Mouse (Mus musculus) myocyte (in vitro differentiated cells): ENCODE measurements around the gene Rptor. TPM values are rescaled to one million over a fixed set of nuclear protein-coding genes. Genes with fewer than 3 reads are reported as not detected.

Source experiments
- H3K27me3 ChIP-seq: one replicate; pipeline ENCODE4 v1.6.1; 2011; ENCODE audit not compliant: control insufficient read depth, insufficient read depth, insufficient read length
- H3K36me3 ChIP-seq: one replicate; pipeline ENCODE4 v1.6.1; 2011; ENCODE audit not compliant: control insufficient read depth, insufficient read depth
- H3K4me2 ChIP-seq: one replicate; pipeline ENCODE4 v1.6.1; 2011; ENCODE audit warnings: low read depth, control low read depth
- H3K4me3 ChIP-seq: one replicate; pipeline ENCODE4 v1.5.1; 2011; ENCODE audit warnings: mild to moderate bottlenecking, control low read depth, moderate library complexity
- H3K79me2 ChIP-seq: one replicate; pipeline ENCODE4 v1.6.1; 2011; ENCODE audit not compliant: control insufficient read depth, insufficient read depth
- H3ac ChIP-seq: one replicate; pipeline ENCODE4 v1.6.1; 2011; ENCODE audit not compliant: control insufficient read depth, insufficient read length
- CEBPB ChIP-seq: IDR thresholded peaks from 2 replicates; pipeline ENCODE4 v1.6.1; 2011; ENCODE audit warnings: mild to moderate bottlenecking, moderate library complexity; ENCODE audit not compliant: poor library complexity, insufficient read depth, severe bottlenecking
- E2F4 ChIP-seq: IDR thresholded peaks from one replicate; pipeline ENCODE4 v1.6.1; 2011; ENCODE audit warnings: mild to moderate bottlenecking, control low read depth, moderate library complexity; ENCODE audit not compliant: insufficient read depth
- MAX ChIP-seq: IDR thresholded peaks from one replicate; pipeline ENCODE4 v1.6.1; 2011; ENCODE audit warnings: low read depth, mild to moderate bottlenecking, control low read depth
- MYOD1 ChIP-seq, 3 experiments: IDR thresholded peaks; one replicate each; pipeline ENCODE4 v1.6.1; 2011; ENCODE audit warnings: control low read depth in 2 of 3, low read depth in 2 of 3, mild to moderate bottlenecking in 2 of 3, moderate library complexity in 1 of 3; ENCODE audit not compliant: insufficient read length in 2 of 3, control insufficient read depth in 1 of 3
- MYOG ChIP-seq, 3 experiments: IDR thresholded peaks; one replicate each; pipeline ENCODE4 v1.6.1; 2011; ENCODE audit warnings: control low read depth in 2 of 3, low read depth in 2 of 3, mild to moderate bottlenecking in 2 of 3; ENCODE audit not compliant: insufficient read length in 2 of 3, control insufficient read depth in 1 of 3, insufficient read depth in 1 of 3
- POLR2A ChIP-seq: IDR thresholded peaks from one replicate; pipeline ENCODE4 v1.6.1; 2011; ENCODE audit warnings: low read depth, mild to moderate bottlenecking, control low read depth, moderate library complexity; ENCODE audit not compliant: insufficient read length
- POLR2AphosphoS2 ChIP-seq: IDR thresholded peaks from one replicate; pipeline ENCODE4 v1.6.1; 2011; ENCODE audit warnings: low read depth, control low read depth; ENCODE audit not compliant: insufficient read length
- REST ChIP-seq: IDR thresholded peaks from one replicate; pipeline ENCODE4 v1.6.1; 2011; ENCODE audit warnings: mild to moderate bottlenecking, control low read depth, moderate library complexity; ENCODE audit not compliant: insufficient read depth, insufficient read length
- SRF ChIP-seq: IDR thresholded peaks from one replicate; pipeline ENCODE4 v1.6.1; 2011; ENCODE audit warnings: low read depth; ENCODE audit not compliant: control insufficient read depth, insufficient read length
- TCF12 ChIP-seq: IDR thresholded peaks from one replicate; pipeline ENCODE4 v1.6.1; 2011; ENCODE audit warnings: mild to moderate bottlenecking, control low read depth; ENCODE audit not compliant: poor library complexity, insufficient read depth, severe bottlenecking
- TCF3 ChIP-seq: IDR thresholded peaks from one replicate; pipeline ENCODE4 v1.6.1; 2011; ENCODE audit warnings: low read depth, control low read depth; ENCODE audit not compliant: insufficient read length
- USF1 ChIP-seq: IDR thresholded peaks from one replicate; pipeline ENCODE4 v1.6.1; 2011; ENCODE audit warnings: low read depth, mild to moderate bottlenecking, control low read depth, moderate library complexity
- polyA plus RNA-seq: library from polyadenylated mRNA; unstranded; fragments of >200 nt; fragmentation: generic; extraction: Trizol; gene quantifications from one replicate; pipeline ENCODE4 v1.2.1, GENCODE M21; 2012; ENCODE audit warnings: missing spikeins

The Rptor gene
- polyA plus RNA-seq, 1 experiment, result 59.5 TPM

GRCm38 (mm10) chr11:119808647-119809280 is 206.1 kb downstream of the Rptor start:
- no peak overlapping the region for H3ac ChIP-seq
- peak overlapping the region; percentile 19 for H3K4me2 ChIP-seq
- no peaks in the 10 kb centered on the region for H3K27me3 ChIP-seq
- no peak for TF ChIP-seq E2F4
- TF ChIP-seq POLR2AphosphoS2, result no peak
- TF ChIP-seq CEBPB, result no peak
- no peak for TF ChIP-seq POLR2A
- no peak for TF ChIP-seq MYOD1 (IDR thresholded peaks at IDR 0.05; ENCODE audit: control insufficient read depth in 1 of 3, insufficient read length in 2 of 3, low read depth in 2 of 3)
- TF ChIP-seq USF1, result no peak
- no peak for TF ChIP-seq TCF12
- TF ChIP-seq REST, result no peak
- no peak for TF ChIP-seq SRF
- TF ChIP-seq MYOG (IDR thresholded peaks at IDR 0.05; ENCODE audit: control insufficient read depth in 1 of 3, insufficient read depth in 1 of 3, insufficient read length in 2 of 3, low read depth in 2 of 3), result no peak
- TF ChIP-seq MAX, result no peak
- TF ChIP-seq TCF3, result no peak
- peaks cover 4% of the 10 kb centered on the region for H3K36me3 ChIP-seq
- no peaks in the 10 kb centered on the region for H3K79me2 ChIP-seq
- H3K4me3 ChIP-seq, result no peak overlapping the region

GRCm38 (mm10) chr11:119809309-119809708 is 206.6 kb downstream of the Rptor start:
- Histone ChIP-seq H3K4me3 (no peak overlapping the region), H3K4me2 (peak overlapping the region; percentile 19)

GRCm38 (mm10) chr11:119811022-119811421 is 208.3 kb downstream of the Rptor start:
- no peaks in the 10 kb centered on the region for H3K27me3 ChIP-seq
- TF ChIP-seq TCF3 (no peak), TCF12 (no peak), CEBPB (no peak), USF1 (no peak), MYOD1 (IDR thresholded peaks at IDR 0.05; ENCODE audit: control insufficient read depth in 1 of 3, insufficient read length in 2 of 3, low read depth in 2 of 3) (peak in 2 of 3 experiments; percentile 50 to 59)
- no peaks in the 10 kb centered on the region for H3K79me2 ChIP-seq
- H3K4me3 ChIP-seq, result no peak overlapping the region
- peaks cover 5% of the 10 kb centered on the region for H3K36me3 ChIP-seq
- H3K4me2 ChIP-seq, result no peak overlapping the region
- H3ac ChIP-seq, result no peak overlapping the region

More at GRCm38 (mm10) chr11:119809309-119809708, 206.6 kb downstream of the Rptor start:
- H3K79me2 ChIP-seq, result no peaks in the 10 kb centered on the region
- no peak overlapping the region for H3ac ChIP-seq
- H3K36me3 ChIP-seq, result peaks cover 8% of the 10 kb centered on the region
- TF ChIP-seq REST (no peak), SRF (no peak), CEBPB (no peak), POLR2A (no peak), POLR2AphosphoS2 (no peak), E2F4 (no peak), MYOG (IDR thresholded peaks at IDR 0.05; ENCODE audit: control insufficient read depth in 1 of 3, insufficient read depth in 1 of 3, insufficient read length in 2 of 3, low read depth in 2 of 3) (no peak), TCF3 (no peak)
- no peaks in the 10 kb centered on the region for H3K27me3 ChIP-seq

- H3K27me3 ChIP-seq, result no peaks in the 10 kb centered on the region
- no peak overlapping the region for H3K4me2 ChIP-seq
- H3K4me3 ChIP-seq, result no peak overlapping the region
- H3ac ChIP-seq, result no peak overlapping the region
- no peaks in the 10 kb centered on the region for H3K79me2 ChIP-seq
- TF ChIP-seq MAX (no peak), POLR2A (no peak), MYOD1 (IDR thresholded peaks at IDR 0.05; ENCODE audit: control insufficient read depth in 1 of 3, insufficient read length in 2 of 3, low read depth in 2 of 3) (peak in 2 of 3 experiments; percentile 40 to 72), POLR2AphosphoS2 (no peak), MYOG (IDR thresholded peaks at IDR 0.05; ENCODE audit: control insufficient read depth in 1 of 3, insufficient read depth in 1 of 3, insufficient read length in 2 of 3, low read depth in 2 of 3) (peak in 1 of 3 experiments; percentile 89)
- peaks cover 5% of the 10 kb centered on the region for H3K36me3 ChIP-seq
Measured at GRCm38 (mm10) chr11:119811598-119811997, 208.9 kb downstream of the Rptor start.

GRCm38 (mm10) chr11:119812093-119812492 is 209.4 kb downstream of the Rptor start:
- no peak overlapping the region for H3ac ChIP-seq
- no peaks in the 10 kb centered on the region for H3K79me2 ChIP-seq
- no peak overlapping the region for H3K4me2 ChIP-seq
- TF ChIP-seq MYOD1 (IDR thresholded peaks at IDR 0.05; ENCODE audit: control insufficient read depth in 1 of 3, insufficient read length in 2 of 3, low read depth in 2 of 3), result peak in 2 of 3 experiments; percentile 24 to 58
- peak in 1 of 3 experiments; percentile 54 for TF ChIP-seq MYOG (IDR thresholded peaks at IDR 0.05; ENCODE audit: control insufficient read depth in 1 of 3, insufficient read depth in 1 of 3, insufficient read length in 2 of 3, low read depth in 2 of 3)
- no peak for TF ChIP-seq POLR2AphosphoS2
- peaks cover 5% of the 10 kb centered on the region for H3K36me3 ChIP-seq
- no peak overlapping the region for H3K4me3 ChIP-seq
- H3K27me3 ChIP-seq, result no peaks in the 10 kb centered on the region
